Mouse (Mus musculus): Measurements from ENCODE around the gene Kcnh2. TPM values are rescaled to one million over a fixed set of nuclear protein-coding genes. Genes with fewer than 3 reads are reported as not detected.

Kcnh2 gene
- polyA plus RNA-seq, 1 experiment = 5.5 TPM

DNA sequence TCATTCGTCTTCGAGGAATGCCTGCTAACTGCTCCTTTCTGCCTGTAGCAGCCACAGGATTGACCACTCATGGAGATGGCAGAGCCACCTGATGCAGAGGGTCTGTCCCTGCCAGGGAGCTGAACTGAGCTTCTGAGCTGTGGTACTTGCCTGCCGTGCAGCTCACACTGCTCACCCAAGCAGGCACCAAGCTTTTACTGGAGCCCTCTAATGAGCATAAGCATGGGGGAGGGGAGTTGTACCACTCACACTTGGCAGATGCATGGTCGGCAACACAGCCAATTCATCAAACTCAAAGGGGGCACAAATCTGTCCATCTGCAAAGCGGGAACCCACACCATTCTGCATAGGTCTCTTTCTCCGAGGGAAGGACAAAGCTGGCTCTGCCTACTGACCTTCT is 67.3 kb downstream of the Kcnh2 start:
- TF ChIP-seq CTCF (IDR thresholded peaks at IDR 0.05; ENCODE audit: extremely low read depth, insufficient read depth, insufficient read length, insufficient replicate concordance) (no peak), POLR2A (IDR thresholded peaks at IDR 0.05; ENCODE audit: low read depth, low read length) (no peak)
- Histone ChIP-seq H3K27ac (ENCODE audit: insufficient read depth, low read length) (no peak overlapping the region), H3K4me1 (ENCODE audit: control insufficient read depth, insufficient read depth, insufficient read length) (no peaks in the 10 kb centered on the region), H3K4me3 (ENCODE audit: extremely low read depth, insufficient read depth, insufficient read length) (no peak overlapping the region), H3K36me3 (ENCODE audit: control insufficient read depth, insufficient read depth, low read length) (no peaks in the 10 kb centered on the region), H3K27me3 (ENCODE audit: control insufficient read depth, insufficient read depth, low read length) (no peaks in the 10 kb centered on the region)
- no peak for DNase-seq (ENCODE audit: low read depth in 1 of 2, low spot score in 2 of 2)
- 77% methylated on average over 6 of the region's 6 CpGs for whole genome bisulfite sequencing

DNA sequence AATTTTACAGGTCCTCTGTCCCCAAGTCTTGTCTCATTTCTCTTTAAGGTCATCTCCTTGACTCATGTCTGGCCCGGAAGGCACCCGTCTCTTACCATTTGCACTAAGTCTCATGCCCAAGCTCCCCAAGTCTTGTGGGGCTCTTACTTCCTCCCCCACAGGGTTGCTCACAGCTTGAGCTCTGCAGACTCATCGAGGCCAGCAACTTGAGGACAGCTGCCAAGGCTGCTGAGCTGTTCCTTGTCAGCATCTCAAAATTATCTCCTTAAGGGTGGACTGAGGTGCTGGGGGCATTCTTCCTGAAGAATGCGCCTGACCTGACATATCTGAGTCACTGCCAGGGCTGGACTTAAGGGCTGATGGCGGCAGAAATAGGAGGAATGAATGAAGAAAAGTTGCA is 68.2 kb downstream of the Kcnh2 start:
- 60% methylated on average over 5 of the region's 5 CpGs for WGBS
- H3K27me3 ChIP-seq (ENCODE audit: control insufficient read depth, insufficient read depth, low read length) = no peaks in the 10 kb centered on the region
- TF ChIP-seq CTCF (IDR thresholded peaks at IDR 0.05; ENCODE audit: extremely low read depth, insufficient read depth, insufficient read length, insufficient replicate concordance) (no peak), POLR2A (IDR thresholded peaks at IDR 0.05; ENCODE audit: low read depth, low read length) (no peak)
- H3K27ac ChIP-seq (ENCODE audit: insufficient read depth, low read length) = no peak overlapping the region
- H3K4me1 ChIP-seq (ENCODE audit: control insufficient read depth, insufficient read depth, insufficient read length) = no peaks in the 10 kb centered on the region
- H3K36me3 ChIP-seq (ENCODE audit: control insufficient read depth, insufficient read depth, low read length) = no peaks in the 10 kb centered on the region
- H3K4me3 ChIP-seq (ENCODE audit: extremely low read depth, insufficient read depth, insufficient read length) = no peak overlapping the region
- DNase-seq (ENCODE audit: low read depth in 1 of 2, low spot score in 2 of 2) = no peak

DNA sequence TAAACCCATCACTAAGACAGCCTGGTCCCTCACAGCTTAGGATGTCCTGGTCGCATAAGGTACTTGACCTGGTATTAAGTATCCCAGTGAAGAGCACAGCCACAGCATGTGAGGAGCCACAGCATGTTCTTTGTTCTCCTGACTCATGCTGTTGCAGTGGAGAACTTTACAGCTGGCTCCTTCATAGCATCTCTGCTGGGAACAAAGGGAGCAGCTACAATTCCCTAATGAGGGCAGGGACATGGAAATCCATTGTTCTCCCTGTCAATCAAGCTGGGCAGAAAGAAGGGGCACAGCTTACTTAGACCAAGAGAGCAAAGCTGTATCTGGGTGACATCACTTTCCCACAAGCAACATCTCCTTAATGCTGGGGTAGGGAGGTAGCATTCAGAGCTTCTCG is 70.9 kb downstream of the Kcnh2 start:
- H3K4me1 ChIP-seq (ENCODE audit: control insufficient read depth, insufficient read depth, insufficient read length) = no peaks in the 10 kb centered on the region

DNA sequence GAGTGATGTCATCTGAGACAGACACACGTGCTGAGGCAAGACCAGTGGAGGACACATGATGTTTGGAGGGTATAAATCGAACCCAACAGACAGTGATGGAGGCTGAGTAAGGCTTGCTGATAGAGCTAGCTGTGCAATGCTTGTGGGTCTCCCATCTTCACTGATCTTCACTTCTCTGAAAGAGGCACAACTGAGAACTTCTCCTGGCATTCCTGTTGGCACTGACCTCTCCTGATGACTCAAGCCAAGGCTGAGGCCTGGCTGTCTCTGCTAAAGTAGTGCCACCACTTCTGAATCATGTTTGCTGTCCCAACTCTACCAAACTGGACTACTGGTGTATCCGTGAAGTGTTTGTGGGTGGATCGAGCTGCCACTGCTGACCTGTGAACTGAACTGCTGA is 71.9 kb downstream of the Kcnh2 start:
- Histone ChIP-seq H3K4me3 (ENCODE audit: extremely low read depth, insufficient read depth, insufficient read length) (no peak overlapping the region), H3K27me3 (ENCODE audit: control insufficient read depth, insufficient read depth, low read length) (no peaks in the 10 kb centered on the region), H3K4me1 (ENCODE audit: control insufficient read depth, insufficient read depth, insufficient read length) (no peaks in the 10 kb centered on the region), H3K27ac (ENCODE audit: insufficient read depth, low read length) (no peak overlapping the region), H3K36me3 (ENCODE audit: control insufficient read depth, insufficient read depth, low read length) (no peaks in the 10 kb centered on the region)
- whole genome bisulfite sequencing = 76% methylated on average over 4 of the region's 4 CpGs
- TF ChIP-seq CTCF (IDR thresholded peaks at IDR 0.05; ENCODE audit: extremely low read depth, insufficient read depth, insufficient read length, insufficient replicate concordance) = no peak
- no peak for TF ChIP-seq POLR2A (IDR thresholded peaks at IDR 0.05; ENCODE audit: low read depth, low read length)
- no peak for DNase-seq (ENCODE audit: low read depth in 1 of 2, low spot score in 2 of 2)

More for the DNA sequence above, 70.9 kb downstream of the Kcnh2 start:
- no peak for DNase-seq (ENCODE audit: low read depth in 1 of 2, low spot score in 2 of 2)
- H3K27ac ChIP-seq (ENCODE audit: insufficient read depth, low read length) = no peak overlapping the region
- H3K27me3 ChIP-seq (ENCODE audit: control insufficient read depth, insufficient read depth, low read length) = no peaks in the 10 kb centered on the region
- WGBS = 87% methylated on average over 2 of the region's 2 CpGs
- H3K4me3 ChIP-seq (ENCODE audit: extremely low read depth, insufficient read depth, insufficient read length) = no peak overlapping the region
- H3K36me3 ChIP-seq (ENCODE audit: control insufficient read depth, insufficient read depth, low read length) = no peaks in the 10 kb centered on the region
- TF ChIP-seq POLR2A (IDR thresholded peaks at IDR 0.05; ENCODE audit: low read depth, low read length) (no peak), CTCF (IDR thresholded peaks at IDR 0.05; ENCODE audit: extremely low read depth, insufficient read depth, insufficient read length, insufficient replicate concordance) (no peak)

DNA sequence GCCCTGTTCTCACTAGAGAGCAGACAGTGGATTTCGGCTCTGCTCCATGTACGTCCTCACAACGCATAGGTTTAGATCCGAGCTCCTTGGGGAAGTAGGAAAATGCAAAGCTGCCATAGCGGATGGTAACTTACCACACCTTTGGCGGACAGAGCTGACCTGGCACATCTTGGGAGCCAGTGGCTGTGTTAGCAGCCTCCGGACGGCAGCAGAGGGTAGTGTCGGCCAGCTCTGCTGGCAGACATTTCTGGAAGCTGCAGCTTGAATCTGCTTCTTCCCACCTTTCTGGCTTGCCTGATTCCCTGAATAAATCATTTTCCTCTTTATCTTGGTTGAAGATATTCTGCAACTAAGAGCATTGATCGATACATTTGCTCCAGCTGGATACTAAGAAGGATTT is 73.2 kb downstream of the Kcnh2 start:
- Histone ChIP-seq H3K4me3 (ENCODE audit: extremely low read depth, insufficient read depth, insufficient read length) (no peak overlapping the region), H3K27me3 (ENCODE audit: control insufficient read depth, insufficient read depth, low read length) (no peaks in the 10 kb centered on the region), H3K27ac (ENCODE audit: insufficient read depth, low read length) (no peak overlapping the region), H3K36me3 (ENCODE audit: control insufficient read depth, insufficient read depth, low read length) (no peaks in the 10 kb centered on the region), H3K4me1 (ENCODE audit: control insufficient read depth, insufficient read depth, insufficient read length) (no peaks in the 10 kb centered on the region)
- no peak for TF ChIP-seq CTCF (IDR thresholded peaks at IDR 0.05; ENCODE audit: extremely low read depth, insufficient read depth, insufficient read length, insufficient replicate concordance)
- no peak for TF ChIP-seq POLR2A (IDR thresholded peaks at IDR 0.05; ENCODE audit: low read depth, low read length)
- no peak for DNase-seq (ENCODE audit: low read depth in 1 of 2, low spot score in 2 of 2)
- 91% methylated on average over 10 of the region's 10 CpGs for WGBS

DNA sequence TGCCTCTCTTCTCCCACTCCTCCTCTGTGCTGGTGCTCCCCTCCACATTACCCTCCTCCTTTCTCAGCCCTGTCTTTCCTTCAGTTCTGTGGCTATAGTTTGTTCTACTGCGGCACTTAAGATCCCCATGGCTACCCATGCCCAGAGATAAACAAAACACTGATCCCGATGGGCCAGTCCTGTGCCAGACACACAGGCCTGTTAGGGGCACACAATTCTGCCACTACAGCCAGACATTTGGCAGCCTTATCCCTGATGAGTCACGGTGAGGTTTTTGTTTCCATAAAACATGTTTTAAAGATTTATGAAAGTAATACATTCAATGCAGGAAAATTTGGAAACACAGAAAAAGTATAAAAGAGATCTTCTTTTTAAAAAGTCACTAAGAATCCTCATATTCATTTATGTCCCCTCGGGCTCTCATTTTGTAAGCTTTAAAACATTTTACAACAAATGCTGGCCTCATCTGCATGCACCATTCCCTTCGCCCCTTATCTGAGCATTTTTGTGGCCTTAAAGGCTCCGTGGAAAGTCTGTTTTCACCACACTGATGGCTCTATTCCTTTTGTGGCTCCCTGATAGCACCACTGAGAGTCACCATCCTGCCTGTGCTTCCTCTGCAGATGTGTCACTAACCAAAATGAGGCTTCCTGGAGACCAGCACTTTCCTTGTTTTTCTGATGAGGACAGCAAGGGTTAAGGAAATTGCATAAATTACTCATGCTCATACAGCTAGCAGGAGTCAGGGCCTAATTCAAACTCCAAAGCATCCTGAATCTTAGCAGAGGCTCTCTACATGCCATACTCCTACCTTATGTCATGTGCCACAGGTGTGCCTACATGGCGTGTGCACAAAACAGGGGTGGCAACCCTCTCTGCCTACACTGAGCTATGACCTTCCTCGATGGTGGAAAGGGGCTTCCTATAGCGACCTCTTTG is 77.5 kb downstream of the Kcnh2 start:
- no peak overlapping the region for H3K27ac ChIP-seq (ENCODE audit: insufficient read depth, low read length)
- DNase-seq (ENCODE audit: low read depth in 1 of 2, low spot score in 2 of 2) = no peak
- no peaks in the 10 kb centered on the region for H3K36me3 ChIP-seq (ENCODE audit: control insufficient read depth, insufficient read depth, low read length)
- no peaks in the 10 kb centered on the region for H3K27me3 ChIP-seq (ENCODE audit: control insufficient read depth, insufficient read depth, low read length)
- TF ChIP-seq POLR2A (IDR thresholded peaks at IDR 0.05; ENCODE audit: low read depth, low read length) (no peak), CTCF (IDR thresholded peaks at IDR 0.05; ENCODE audit: extremely low read depth, insufficient read depth, insufficient read length, insufficient replicate concordance) (no peak)
- WGBS = 68% methylated on average over 9 of the region's 9 CpGs
- no peaks in the 10 kb centered on the region for H3K4me1 ChIP-seq (ENCODE audit: control insufficient read depth, insufficient read depth, insufficient read length)
- H3K4me3 ChIP-seq (ENCODE audit: extremely low read depth, insufficient read depth, insufficient read length) = no peak overlapping the region

DNA sequence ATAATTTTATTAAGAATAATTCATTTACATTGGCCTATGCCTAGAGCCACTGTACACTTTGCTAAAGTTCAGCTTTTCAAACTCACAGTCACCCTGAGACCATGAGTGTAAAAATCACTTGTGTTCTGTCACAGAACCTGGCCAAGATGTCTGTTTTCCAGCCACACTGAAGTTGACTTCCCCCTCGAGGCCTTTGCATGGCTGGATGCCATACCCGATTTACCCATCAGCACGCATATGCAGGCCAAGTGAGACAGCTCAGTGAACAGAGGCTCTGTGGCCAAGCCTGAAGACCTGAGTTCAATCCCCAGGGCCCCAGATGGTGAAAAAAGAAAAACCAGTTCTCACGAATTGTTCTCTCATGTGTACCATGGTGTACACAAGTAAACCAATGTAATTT is 80.5 kb downstream of the Kcnh2 start:
- peaks cover 2% of the 10 kb centered on the region; the same call in 1 of the 2 replicates for H3K4me1 ChIP-seq (ENCODE audit: control insufficient read depth, insufficient read depth, insufficient read length)
- no peak for TF ChIP-seq CTCF (IDR thresholded peaks at IDR 0.05; ENCODE audit: extremely low read depth, insufficient read depth, insufficient read length, insufficient replicate concordance)
- no peak for TF ChIP-seq POLR2A (IDR thresholded peaks at IDR 0.05; ENCODE audit: low read depth, low read length)
- H3K36me3 ChIP-seq (ENCODE audit: control insufficient read depth, insufficient read depth, low read length) = no peaks in the 10 kb centered on the region
- no peak overlapping the region for H3K4me3 ChIP-seq (ENCODE audit: extremely low read depth, insufficient read depth, insufficient read length)
- DNase-seq (ENCODE audit: low read depth in 1 of 2, low spot score in 2 of 2) = no peak
- H3K27ac ChIP-seq (ENCODE audit: insufficient read depth, low read length) = no peak overlapping the region
- no peaks in the 10 kb centered on the region for H3K27me3 ChIP-seq (ENCODE audit: control insufficient read depth, insufficient read depth, low read length)
- 57% methylated on average over 4 of the region's 4 CpGs for WGBS

Other genes starting within 250 kb of the Kcnh2 start
- 3.6 and 4.5 TPM in 2 replicates for gene Nupl2, start 186.6 kb downstream of the Kcnh2 start, polyA plus RNA-seq (2012; rRNA removed)
- gene Nos3, start 13.2 kb upstream of the Kcnh2 start, polyA plus RNA-seq (2012; rRNA removed) = 8.4 and 8.5 TPM in 2 replicates
- 0.71 and 1.2 TPM in 2 replicates for gene Atg9b, start 40.5 kb upstream of the Kcnh2 start, polyA plus RNA-seq (2012; rRNA removed)
- 31.3 and 35.7 TPM in 2 replicates for gene Abcb8, start 42.1 kb upstream of the Kcnh2 start, polyA plus RNA-seq (2012; rRNA removed)
- gene Asic3, start 61.8 kb upstream of the Kcnh2 start, polyA plus RNA-seq (2012; rRNA removed) = 0.14 and 0.26 TPM in 2 replicates
- 33.7 and 43.1 TPM in 2 replicates for gene Cdk5, start 71.9 kb upstream of the Kcnh2 start, polyA plus RNA-seq (2012; rRNA removed)
- gene Slc4a2, start 72.2 kb upstream of the Kcnh2 start, polyA plus RNA-seq (2012; rRNA removed) = 47.5 and 50.5 TPM in 2 replicates
- 170 and 212 TPM in 2 replicates for gene Fastk, start 93.7 kb upstream of the Kcnh2 start, polyA plus RNA-seq (2012; rRNA removed)
- gene Tmub1, start 96.2 kb upstream of the Kcnh2 start, polyA plus RNA-seq (2012; rRNA removed) = 61.2 and 77.4 TPM in 2 replicates
- 44.7 and 50.0 TPM in 2 replicates for gene Agap3, start 100.6 kb upstream of the Kcnh2 start, polyA plus RNA-seq (2012; rRNA removed)
- not detected in 2 replicates for gene Gbx1, start 175.6 kb upstream of the Kcnh2 start, polyA plus RNA-seq (2012; rRNA removed)
- 0.07 and 0.08 TPM in 2 replicates for gene Asb10, start 189.4 kb upstream of the Kcnh2 start, polyA plus RNA-seq (2012; rRNA removed)
- gene 4931409K22Rik, start 205.2 kb upstream of the Kcnh2 start, polyA plus RNA-seq (2012; rRNA removed) = not detected in 2 replicates
- 30.6 and 43.3 TPM in 2 replicates for gene Abcf2, start 225.9 kb upstream of the Kcnh2 start, polyA plus RNA-seq (2012; rRNA removed)
- 30.0 and 38.9 TPM in 2 replicates for gene Chpf2, start 235.1 kb upstream of the Kcnh2 start, polyA plus RNA-seq (2012; rRNA removed)

All from spleen, adult 2 months (tissue).